Mouse (Mus musculus): ENCODE measurements around the gene Otud3.

DNA sequence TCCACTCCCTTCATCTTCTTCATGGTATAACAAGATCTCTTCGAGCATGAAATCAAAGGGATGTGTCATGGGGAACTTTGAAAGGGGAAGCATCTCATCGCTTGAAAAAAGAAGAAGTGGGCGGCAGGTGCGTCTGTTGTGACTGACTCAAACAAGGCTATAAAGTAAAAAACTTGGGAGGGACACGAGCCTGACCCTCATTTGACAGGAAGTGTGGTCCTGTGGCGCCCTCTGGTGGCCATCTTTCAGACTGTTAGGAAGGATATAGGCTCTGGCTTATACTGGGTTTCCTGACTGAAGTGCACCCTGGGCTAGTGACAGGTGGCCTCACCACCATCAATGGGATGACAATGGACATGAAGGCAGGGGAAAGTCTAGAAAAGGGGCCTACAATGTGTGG, 29.5 kb downstream of the Otud3 start:
- no peak for TF ChIP-seq EP300 (IDR thresholded peaks at IDR 0.05; ENCODE audit: low read depth)
- TF ChIP-seq CTCF (IDR thresholded peaks at IDR 0.05; ENCODE audit: low read depth) = peak; percentile 91

All from liver, postnatal 0 days (tissue).